Mouse (Mus musculus) kidney, embryonic 16.5 days (tissue): ENCODE measurements around the gene Trpv4. TPM values are rescaled to one million over a fixed set of nuclear protein-coding genes. Genes with fewer than 3 reads are reported as not detected.

Experiments
- ATAC-seq: fragments of 200-750 bp; cut with Nextera tagmentation; 2 replicates; pipeline ENCODE4 v1.8.0; 2017; ENCODE audit warnings: moderate TSS enrichment; ENCODE audit not compliant: low FRiP score, low TSS enrichment
- H3K27ac ChIP-seq: fragments of 300-500 bp; sonication (generic); 2 replicates; pipeline ENCODE4 v1.5.1; 2014; ENCODE audit warnings: low read length
- H3K27me3 ChIP-seq: fragments of 300-500 bp; sonication (generic); 2 replicates; pipeline ENCODE4 v1.6.1; 2014; ENCODE audit warnings: low read length, control low read depth, mixed read lengths; ENCODE audit not compliant: insufficient read depth
- H3K36me3 ChIP-seq: fragments of 300-500 bp; sonication (generic); 2 replicates; pipeline ENCODE4 v1.6.1; 2014; ENCODE audit warnings: low read length, control low read depth, mixed read lengths; ENCODE audit not compliant: insufficient read depth
- H3K4me1 ChIP-seq: fragments of 300-500 bp; sonication (generic); 2 replicates; pipeline ENCODE4 v1.6.1; 2014; ENCODE audit warnings: low read length, control low read depth, mixed read lengths; ENCODE audit not compliant: insufficient read depth
- H3K4me2 ChIP-seq: fragments of 300-500 bp; sonication (generic); replicated peaks from 2 replicates; pipeline ENCODE4 v1.6.1; 2014; ENCODE audit warnings: low read depth, low read length
- H3K4me3 ChIP-seq: fragments of 300-500 bp; sonication (generic); 2 replicates; pipeline ENCODE4 v1.5.1; 2014; ENCODE audit warnings: mild to moderate bottlenecking, low read length
- H3K9ac ChIP-seq: fragments of 300-500 bp; sonication (generic); replicated peaks from 2 replicates; pipeline ENCODE4 v1.6.1; 2014; ENCODE audit warnings: low read length
- H3K9me3 ChIP-seq: fragments of 300-500 bp; sonication (generic); 2 replicates; pipeline ENCODE4 v1.6.1; 2016; ENCODE audit warnings: low read length, control low read depth
- WGBS: fragments of 180-500 bp; shearing (Covaris S2); extraction: QIAGEN DNeasy Blood & Tissue Kit; methylation state at CpG from one replicate; pipeline ENCODE4 v1.1.7; 2014; 5-methylcytosine and 5-hydroxymethylcytosine counted together
- polyA plus RNA-seq: library from polyadenylated mRNA; unstranded; fragments of >200 nt; fragmentation: Nextera tagmentation; extraction: Ambion mirVana; gene quantifications from 2 replicates; pipeline ENCODE4 v1.2.1, GENCODE M21; 2015

Trpv4 gene
- polyA plus RNA-seq, 1 experiment from 2014 or later = 33.4 TPM

GRCm38 (mm10) chr5:114638769-114639644 is 19.2 kb downstream of the Trpv4 start:
- H3K9ac ChIP-seq = peak overlapping the region; percentile 51; the same call in 1 of the 2 replicates
- 13% methylated on average over 22 of the region's 22 CpGs for WGBS
- ATAC-seq = peak; percentile 79
- H3K4me2 ChIP-seq = peak overlapping the region; percentile 45
- no peak overlapping the region for H3K27ac ChIP-seq
- H3K27me3 ChIP-seq = peaks cover 7% of the 10 kb centered on the region
- H3K36me3 ChIP-seq = no peaks in the 10 kb centered on the region
- H3K4me1 ChIP-seq = peaks cover 9% of the 10 kb centered on the region
- no peaks in the 10 kb centered on the region for H3K9me3 ChIP-seq
- H3K4me3 ChIP-seq = 0 out of 2 replicates have a peak overlapping the region, but pooled peaks have one; percentile 16

- WGBS = 78% methylated on average over 25 of the region's 25 CpGs
- Histone ChIP-seq H3K27ac (no peak overlapping the region), H3K9ac (no peak overlapping the region), H3K9me3 (no peaks in the 10 kb centered on the region), H3K27me3 (peaks cover 7% of the 10 kb centered on the region), H3K4me1 (peaks cover 9% of the 10 kb centered on the region), H3K4me2 (no peak overlapping the region), H3K36me3 (no peaks in the 10 kb centered on the region), H3K4me3 (no peak overlapping the region)
- ATAC-seq = no peak
Observed at GRCm38 (mm10) chr5:114636091-114636490, 22.1 kb downstream of the Trpv4 start.

DNA sequence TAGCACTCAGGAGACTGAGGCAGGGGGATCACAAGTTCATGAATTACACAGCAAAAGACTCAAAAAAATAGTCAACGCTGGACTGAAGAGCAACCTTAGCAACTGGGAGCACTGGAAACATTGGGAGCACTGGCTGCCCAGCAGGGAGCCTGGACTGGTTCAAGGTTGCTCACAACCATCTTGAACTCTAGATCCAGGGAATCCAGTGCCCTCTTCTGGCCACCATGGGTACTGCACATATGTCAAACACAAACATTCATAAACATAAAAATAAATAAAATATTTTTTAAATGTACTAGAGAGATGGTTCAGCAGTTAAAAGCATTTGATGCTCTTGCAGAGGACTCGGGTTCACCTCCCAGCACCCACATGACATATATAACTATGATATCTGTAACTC is 26.9 kb downstream of the Trpv4 start:
- WGBS = 56% methylated on average over 2 of the region's 2 CpGs
- Histone ChIP-seq H3K36me3 (peaks cover 13% of the 10 kb centered on the region), H3K4me2 (no peak overlapping the region), H3K9ac (no peak overlapping the region), H3K27ac (no peak overlapping the region), H3K9me3 (no peaks in the 10 kb centered on the region), H3K27me3 (no peaks in the 10 kb centered on the region), H3K4me3 (no peak overlapping the region), H3K4me1 (no peaks in the 10 kb centered on the region)
- no peak for ATAC-seq

DNA sequence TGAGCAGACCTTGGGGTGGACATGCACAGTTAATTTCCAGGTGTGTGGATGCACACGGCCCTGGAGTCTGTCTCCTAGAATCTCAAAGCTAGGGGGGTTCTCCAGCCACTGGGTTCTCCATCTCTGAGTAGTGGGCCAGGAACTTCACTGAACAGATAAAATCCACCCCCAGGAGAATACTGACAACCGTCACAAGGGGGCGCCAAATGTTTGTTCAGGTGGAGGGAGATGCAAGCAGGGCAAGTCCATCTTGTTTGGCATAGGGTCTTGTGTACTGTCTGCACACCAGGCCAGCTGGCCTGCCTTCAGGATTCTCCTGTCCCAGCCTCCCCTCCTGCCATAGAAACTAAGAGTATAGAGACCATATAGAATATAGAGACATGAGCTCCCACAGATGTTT is 32.6 kb downstream of the Trpv4 start:
- Histone ChIP-seq H3K27me3 (no peaks in the 10 kb centered on the region), H3K9me3 (no peaks in the 10 kb centered on the region), H3K27ac (no peak overlapping the region), H3K4me1 (no peaks in the 10 kb centered on the region), H3K4me3 (no peak overlapping the region), H3K4me2 (no peak overlapping the region), H3K9ac (no peak overlapping the region), H3K36me3 (peaks cover 13% of the 10 kb centered on the region)
- no peak for ATAC-seq
- WGBS = 12% methylated on average over 3 of the region's 3 CpGs

DNA sequence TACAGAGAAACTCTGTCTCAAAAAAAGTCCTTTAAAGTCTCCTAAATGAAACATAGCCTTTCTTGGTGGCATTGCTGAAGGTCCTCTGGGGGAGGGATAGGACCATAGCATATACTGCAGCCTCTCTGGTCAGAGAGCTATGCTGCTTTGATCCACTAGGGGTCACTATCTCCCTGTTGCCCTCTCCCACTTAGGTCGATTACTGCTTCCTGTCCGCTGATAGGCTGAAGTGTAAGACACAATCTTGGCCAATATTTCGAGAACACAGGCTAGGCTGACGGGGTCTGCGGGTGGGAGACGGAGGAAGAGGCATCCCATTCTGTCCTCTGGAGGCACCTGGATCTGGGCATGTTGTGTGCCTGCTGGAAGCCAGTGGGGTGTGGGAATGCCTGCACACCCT is 37.9 kb downstream of the Trpv4 start:
- no peak overlapping the region for H3K27ac ChIP-seq
- H3K27me3 ChIP-seq = no peaks in the 10 kb centered on the region
- ATAC-seq = no peak
- no peak overlapping the region for H3K9ac ChIP-seq
- WGBS = 40% methylated on average over 6 of the region's 6 CpGs
- H3K4me1 ChIP-seq = no peaks in the 10 kb centered on the region
- H3K36me3 ChIP-seq = no peaks in the 10 kb centered on the region
- H3K4me2 ChIP-seq = no peak overlapping the region
- no peaks in the 10 kb centered on the region for H3K9me3 ChIP-seq
- H3K4me3 ChIP-seq = no peak overlapping the region

GRCm38 (mm10) chr5:114618851-114619250 is 39.4 kb downstream of the Trpv4 start:
- Histone ChIP-seq H3K27me3 (no peaks in the 10 kb centered on the region), H3K36me3 (no peaks in the 10 kb centered on the region), H3K9ac (no peak overlapping the region), H3K9me3 (no peaks in the 10 kb centered on the region), H3K4me2 (no peak overlapping the region), H3K4me3 (no peak overlapping the region), H3K27ac (no peak overlapping the region), H3K4me1 (no peaks in the 10 kb centered on the region)
- no peak for ATAC-seq
- WGBS = 31% methylated on average over 8 of the region's 8 CpGs

- Histone ChIP-seq H3K36me3 (no peaks in the 10 kb centered on the region), H3K9me3 (no peaks in the 10 kb centered on the region), H3K4me3 (no peak overlapping the region), H3K4me1 (no peaks in the 10 kb centered on the region), H3K27me3 (no peaks in the 10 kb centered on the region), H3K27ac (no peak overlapping the region), H3K4me2 (no peak overlapping the region), H3K9ac (no peak overlapping the region)
- 75% methylated on average over 12 of the region's 12 CpGs for WGBS
- no peak for ATAC-seq
Observed at GRCm38 (mm10) chr5:114617809-114618208, 40.4 kb downstream of the Trpv4 start.

DNA sequence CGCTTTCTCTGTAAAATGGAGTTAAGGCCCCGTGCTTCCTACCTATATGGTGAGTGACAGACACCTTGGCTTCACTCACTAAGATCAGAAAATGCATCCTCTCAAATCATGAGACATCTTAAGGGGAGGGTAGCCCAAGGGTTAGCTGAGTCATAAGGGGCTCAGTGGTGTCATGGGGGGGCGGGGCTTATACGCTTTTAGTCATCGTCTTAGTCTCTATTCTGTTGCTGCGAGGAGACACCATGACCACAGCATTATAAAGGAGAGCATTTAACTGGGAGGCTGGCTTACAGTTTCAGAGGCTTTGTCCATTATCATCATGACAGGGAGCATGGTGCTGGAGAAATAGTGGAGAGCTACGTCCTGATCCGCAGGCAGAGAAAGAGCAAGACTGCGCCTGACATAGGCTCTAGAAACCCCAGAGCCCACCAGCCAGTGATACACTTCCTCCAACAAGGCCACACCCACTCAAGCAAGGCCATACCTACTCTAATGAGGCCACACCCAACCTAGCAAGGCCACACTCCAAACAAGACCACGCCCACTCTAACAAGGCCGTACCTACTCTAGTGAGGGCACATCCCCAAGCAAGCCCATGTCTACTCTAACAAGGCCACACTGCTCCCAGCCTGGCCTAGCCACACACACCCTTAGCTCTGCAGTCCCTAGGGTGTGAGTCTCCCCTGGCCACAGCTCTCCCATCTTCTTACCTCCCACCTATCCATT is 41.7 kb downstream of the Trpv4 start:
- Histone ChIP-seq H3K27me3 (no peaks in the 10 kb centered on the region), H3K4me1 (no peaks in the 10 kb centered on the region; the same call in 1 of the 2 replicates), H3K9me3 (no peaks in the 10 kb centered on the region), H3K4me3 (no peak overlapping the region), H3K27ac (no peak overlapping the region), H3K9ac (no peak overlapping the region), H3K4me2 (no peak overlapping the region), H3K36me3 (0 out of 2 replicates have a peak, but pooled peaks cover 3% of the 10 kb centered on the region)
- no peak; the same call in 1 of the 2 replicates for ATAC-seq
- 81% methylated on average over 11 of the region's 11 CpGs for WGBS

DNA sequence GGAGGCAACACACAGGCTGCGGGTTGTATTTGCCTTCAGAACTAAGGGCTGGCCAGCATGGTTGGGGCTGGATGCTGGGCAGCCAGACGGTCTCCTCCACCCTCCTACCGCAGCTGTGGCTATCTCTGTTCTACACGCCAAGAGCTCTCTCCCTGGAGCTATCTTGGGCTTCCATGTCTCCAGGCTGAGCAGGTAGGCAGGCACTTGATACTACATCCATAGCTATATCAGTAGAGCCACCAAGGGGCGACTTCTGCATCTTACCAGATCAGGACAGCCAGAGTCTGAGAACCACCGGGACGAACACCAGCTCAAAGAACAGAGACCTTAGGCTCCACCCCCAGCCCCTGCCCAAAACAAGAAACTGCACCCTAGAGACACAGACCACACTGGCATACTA is 43.4 kb downstream of the Trpv4 start:
- no peak overlapping the region for H3K4me2 ChIP-seq
- H3K27ac ChIP-seq = no peak overlapping the region
- H3K4me3 ChIP-seq = no peak overlapping the region
- H3K27me3 ChIP-seq = no peaks in the 10 kb centered on the region
- no peak overlapping the region for H3K9ac ChIP-seq
- WGBS = 66% methylated on average over 7 of the region's 7 CpGs
- no peak for ATAC-seq
- no peaks in the 10 kb centered on the region for H3K9me3 ChIP-seq
- no peaks in the 10 kb centered on the region; the same call in 1 of the 2 replicates for H3K4me1 ChIP-seq
- H3K36me3 ChIP-seq = peaks cover 9% of the 10 kb centered on the region; the same call in 1 of the 2 replicates
